Mouse (Mus musculus) embryonic facial prominence, embryonic 12.5 days (tissue): ENCODE data around the gene Slc25a33. TPM values are rescaled to one million over a fixed set of nuclear protein-coding genes. Genes with fewer than 3 reads are reported as not detected.

ENCODE experiments used
- ATAC-seq: fragments of 200-750 bp; cut with Nextera tagmentation; 2 replicates; pipeline ENCODE4 v1.8.0; 2017; ENCODE audit not compliant: insufficient number of reproducible peaks, insufficient read depth, low FRiP score, low TSS enrichment
- H3K27ac ChIP-seq: fragments of 300-500 bp; sonication (generic); 2 replicates; pipeline ENCODE4 v1.5.1; 2016; ENCODE audit warnings: mild to moderate bottlenecking
- H3K27me3 ChIP-seq: fragments of 300-500 bp; sonication (generic); 2 replicates; pipeline ENCODE4 v1.6.1; 2016; ENCODE audit warnings: mild to moderate bottlenecking, moderate library complexity
- H3K36me3 ChIP-seq: fragments of 300-500 bp; sonication (generic); 2 replicates; pipeline ENCODE4 v1.6.1; 2016; ENCODE audit warnings: mild to moderate bottlenecking
- H3K4me1 ChIP-seq: fragments of 300-500 bp; sonication (generic); 2 replicates; pipeline ENCODE4 v1.6.1; 2016
- H3K4me2 ChIP-seq: fragments of 300-500 bp; sonication (generic); replicated peaks from 2 replicates; pipeline ENCODE4 v1.6.1; 2016; ENCODE audit warnings: mild to moderate bottlenecking, moderate library complexity
- H3K4me3 ChIP-seq: fragments of 300-500 bp; sonication (generic); 2 replicates; pipeline ENCODE4 v1.5.1; 2016; ENCODE audit warnings: mild to moderate bottlenecking
- H3K9ac ChIP-seq: fragments of 300-500 bp; sonication (generic); 2 replicates; pipeline ENCODE4 v1.6.1; 2016; ENCODE audit warnings: mild to moderate bottlenecking, moderate library complexity
- H3K9me3 ChIP-seq: fragments of 300-500 bp; sonication (generic); 2 replicates; pipeline ENCODE4 v1.6.1; 2016; ENCODE audit warnings: mild to moderate bottlenecking, moderate library complexity
- WGBS: fragments of 180-500 bp; shearing (Covaris S2); methylation state at CpG from one replicate; pipeline ENCODE4 v1.1.7; 2016; 5-methylcytosine and 5-hydroxymethylcytosine counted together
- polyA plus RNA-seq: library from polyadenylated mRNA; unstranded; fragments of >200 nt; fragmentation: Nextera tagmentation; extraction: Ambion mirVana; gene quantifications from 2 replicates; pipeline ENCODE4 v1.2.1, GENCODE M21; 2016

Gene Slc25a33
- polyA plus RNA-seq, 1 experiment from 2014 or later, result 15.7 TPM

GRCm38 (mm10) chr4:149722104-149723020 is 51.7 kb downstream of the Slc25a33 start:
- Histone ChIP-seq H3K4me1 (no peaks in the 10 kb centered on the region), H3K4me3 (no peak overlapping the region), H3K27me3 (no peaks in the 10 kb centered on the region), H3K9ac (no peak overlapping the region), H3K27ac (no peak overlapping the region), H3K4me2 (no peak overlapping the region), H3K36me3 (peaks cover 91% of the 10 kb centered on the region), H3K9me3 (no peaks in the 10 kb centered on the region)
- ATAC-seq, result no peak
- 79% methylated on average over 24 of the region's 24 CpGs for WGBS

- H3K27me3 ChIP-seq, result no peaks in the 10 kb centered on the region
- no peak overlapping the region for H3K4me2 ChIP-seq
- no peak overlapping the region for H3K27ac ChIP-seq
- H3K36me3 ChIP-seq, result peaks cover 91% of the 10 kb centered on the region
- H3K4me3 ChIP-seq, result no peak overlapping the region
- no peaks in the 10 kb centered on the region for H3K4me1 ChIP-seq
- WGBS, result 85% methylated on average over 8 of the region's 8 CpGs
- ATAC-seq, result no peak
- H3K9me3 ChIP-seq, result no peaks in the 10 kb centered on the region
- no peak overlapping the region for H3K9ac ChIP-seq
Observed at GRCm38 (mm10) chr4:149721163-149721562, 52.9 kb downstream of the Slc25a33 start.

- 79% methylated on average over 6 of the region's 6 CpGs for WGBS
- Histone ChIP-seq H3K4me3 (no peak overlapping the region), H3K9me3 (no peaks in the 10 kb centered on the region), H3K36me3 (peaks cover 91% of the 10 kb centered on the region), H3K4me2 (no peak overlapping the region), H3K27me3 (no peaks in the 10 kb centered on the region), H3K4me1 (no peaks in the 10 kb centered on the region), H3K9ac (no peak overlapping the region), H3K27ac (no peak overlapping the region)
- no peak for ATAC-seq
Observed at GRCm38 (mm10) chr4:149719686-149720085, 54.4 kb downstream of the Slc25a33 start.

- WGBS, result 72% methylated on average over 3 of the region's 3 CpGs
- Histone ChIP-seq H3K36me3 (peaks cover 51% of the 10 kb centered on the region), H3K9ac (no peak overlapping the region), H3K4me1 (no peaks in the 10 kb centered on the region), H3K4me2 (no peak overlapping the region), H3K9me3 (no peaks in the 10 kb centered on the region), H3K27me3 (no peaks in the 10 kb centered on the region), H3K4me3 (no peak overlapping the region), H3K27ac (no peak overlapping the region)
- ATAC-seq, result no peak
Observed at GRCm38 (mm10) chr4:149714542-149714941, 59.5 kb downstream of the Slc25a33 start.

- Histone ChIP-seq H3K4me2 (no peak overlapping the region), H3K27me3 (no peaks in the 10 kb centered on the region), H3K9me3 (no peaks in the 10 kb centered on the region), H3K9ac (no peak overlapping the region), H3K4me1 (no peaks in the 10 kb centered on the region), H3K27ac (no peak overlapping the region), H3K4me3 (no peak overlapping the region), H3K36me3 (peaks cover 25% of the 10 kb centered on the region)
- 18% methylated on average over 7 of the region's 7 CpGs for WGBS
- ATAC-seq, result no peak
Observed at GRCm38 (mm10) chr4:149711955-149712354, 62.1 kb downstream of the Slc25a33 start.

- Histone ChIP-seq H3K36me3 (peaks cover 20% of the 10 kb centered on the region), H3K9ac (no peak overlapping the region), H3K4me3 (no peak overlapping the region), H3K27me3 (no peaks in the 10 kb centered on the region), H3K4me1 (no peaks in the 10 kb centered on the region), H3K27ac (no peak overlapping the region), H3K4me2 (no peak overlapping the region), H3K9me3 (no peaks in the 10 kb centered on the region)
- 93% methylated on average over 5 of the region's 5 CpGs for WGBS
- ATAC-seq, result no peak
Observed at GRCm38 (mm10) chr4:149711485-149711884, 62.6 kb downstream of the Slc25a33 start.

GRCm38 (mm10) chr4:149710510-149710909 is 63.6 kb downstream of the Slc25a33 start:
- peak; percentile 62; the same call in 1 of the 2 replicates for ATAC-seq
- Histone ChIP-seq H3K4me2 (no peak overlapping the region), H3K27ac (no peak overlapping the region), H3K9me3 (no peaks in the 10 kb centered on the region), H3K4me3 (no peak overlapping the region), H3K27me3 (no peaks in the 10 kb centered on the region), H3K9ac (no peak overlapping the region), H3K4me1 (no peaks in the 10 kb centered on the region), H3K36me3 (peaks cover 10% of the 10 kb centered on the region)
- WGBS, result 22% methylated on average over 5 of the region's 5 CpGs

- no peak overlapping the region for H3K27ac ChIP-seq
- 0 out of 2 replicates have a peak, but pooled peaks cover 2% of the 10 kb centered on the region for H3K4me1 ChIP-seq
- H3K9ac ChIP-seq, result no peak overlapping the region
- no peak for ATAC-seq
- no peaks in the 10 kb centered on the region for H3K36me3 ChIP-seq
- no peaks in the 10 kb centered on the region for H3K9me3 ChIP-seq
- WGBS, result 90% methylated on average over 8 of the region's 8 CpGs
- H3K4me3 ChIP-seq, result no peak overlapping the region
- H3K27me3 ChIP-seq, result no peaks in the 10 kb centered on the region
- no peak overlapping the region for H3K4me2 ChIP-seq
Observed at GRCm38 (mm10) chr4:149705941-149706340, 68.1 kb downstream of the Slc25a33 start.

- H3K4me3 ChIP-seq, result no peak overlapping the region
- H3K36me3 ChIP-seq, result no peaks in the 10 kb centered on the region
- no peak overlapping the region for H3K4me2 ChIP-seq
- H3K9ac ChIP-seq, result no peak overlapping the region
- no peaks in the 10 kb centered on the region for H3K27me3 ChIP-seq
- 79% methylated on average over 7 of the region's 7 CpGs for WGBS
- no peak for ATAC-seq
- 0 out of 2 replicates have a peak, but pooled peaks cover 2% of the 10 kb centered on the region for H3K4me1 ChIP-seq
- H3K27ac ChIP-seq, result no peak overlapping the region
- H3K9me3 ChIP-seq, result no peaks in the 10 kb centered on the region
Observed at GRCm38 (mm10) chr4:149705298-149705697, 68.8 kb downstream of the Slc25a33 start.

- peaks cover 23% of the 10 kb centered on the region for H3K27me3 ChIP-seq
- WGBS, result 54% methylated on average over 19 of the region's 19 CpGs
- H3K4me2 ChIP-seq, result no peak within 1 kb of the TSS
- no peaks in the 10 kb centered on the region for H3K36me3 ChIP-seq
- ATAC-seq, result no peak
- H3K9ac ChIP-seq, result no peak within 1 kb of the TSS
- H3K4me3 ChIP-seq, result no peak within 1 kb of the TSS
- peaks cover 8% of the 10 kb centered on the region; the same call in 1 of the 2 replicates for H3K4me1 ChIP-seq
- H3K27ac ChIP-seq, result no peak within 1 kb of the TSS
- H3K9me3 ChIP-seq, result no peaks in the 10 kb centered on the region
Observed at GRCm38 (mm10) chr4:149702210-149702979, 71.7 kb downstream of the Slc25a33 start, which contains the start of gene Pik3cd. Pik3cd (minus strand) TSS chr4:149702571.

- 61% methylated on average over 18 of the region's 18 CpGs for WGBS
- Histone ChIP-seq H3K9ac (no peak overlapping the region), H3K27me3 (peaks cover 31% of the 10 kb centered on the region), H3K27ac (no peak overlapping the region), H3K4me3 (no peak overlapping the region), H3K4me1 (peaks cover 9% of the 10 kb centered on the region; the same call in 1 of the 2 replicates), H3K36me3 (no peaks in the 10 kb centered on the region), H3K4me2 (no peak overlapping the region), H3K9me3 (no peaks in the 10 kb centered on the region)
- no peak for ATAC-seq
Observed at GRCm38 (mm10) chr4:149701426-149702209, 72.5 kb downstream of the Slc25a33 start.
